Mouse (Mus musculus): ENCODE data around the gene Tmem82.

DNA sequence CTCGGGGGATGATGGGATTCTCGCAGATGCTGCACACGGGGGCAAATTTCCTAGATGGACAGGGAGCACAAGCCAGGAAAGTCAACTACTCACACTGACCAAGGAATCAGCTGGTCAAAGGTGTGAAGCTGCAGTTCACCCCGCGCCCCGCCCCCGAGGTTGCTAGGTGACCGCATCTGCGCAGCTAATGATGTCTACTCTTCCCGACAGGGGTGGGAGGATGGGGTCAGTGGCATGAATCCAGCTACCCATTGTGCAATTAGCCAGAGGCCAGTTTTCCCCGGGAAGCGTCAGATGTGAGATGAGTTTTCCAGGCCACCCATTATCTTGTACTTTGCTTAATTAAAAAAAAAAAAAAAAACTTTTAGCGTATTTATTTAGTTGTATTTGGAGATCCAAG is 37.4 kb downstream of the Tmem82 start:
- TF ChIP-seq POLR2A (IDR thresholded peaks at IDR 0.05; ENCODE audit: control insufficient read depth, extremely low read depth, insufficient read depth, low read length, poor library complexity) (no peak), CTCF (IDR thresholded peaks at IDR 0.05; ENCODE audit: borderline replicate concordance, control insufficient read depth, extremely low read depth, insufficient read depth, low read length, poor library complexity) (no peak)

All from thymus, adult 2 months (tissue).